Mouse (Mus musculus) lung, adult 10 weeks (tissue): Measurements from ENCODE around the gene Calhm2. TPM values are rescaled to one million over a fixed set of nuclear protein-coding genes. Genes with fewer than 3 reads are reported as not detected.

ENCODE experiments used
- polyA plus RNA-seq: library from polyadenylated mRNA; stranded (reverse); fragments of 350-450 nt; fragmentation: Illumina TruSeq; extraction: RNeasy Lipid Tissue Mini Kit (QIAGEN cat#74804); gene quantifications from one replicate; pipeline ENCODE4 v1.2.3, GENCODE M21; 2014; ENCODE audit warnings: low read depth, low replicate concordance; ENCODE audit not compliant: insufficient read depth

Calhm2 gene
- 10.3 TPM for polyA plus RNA-seq

DNA sequence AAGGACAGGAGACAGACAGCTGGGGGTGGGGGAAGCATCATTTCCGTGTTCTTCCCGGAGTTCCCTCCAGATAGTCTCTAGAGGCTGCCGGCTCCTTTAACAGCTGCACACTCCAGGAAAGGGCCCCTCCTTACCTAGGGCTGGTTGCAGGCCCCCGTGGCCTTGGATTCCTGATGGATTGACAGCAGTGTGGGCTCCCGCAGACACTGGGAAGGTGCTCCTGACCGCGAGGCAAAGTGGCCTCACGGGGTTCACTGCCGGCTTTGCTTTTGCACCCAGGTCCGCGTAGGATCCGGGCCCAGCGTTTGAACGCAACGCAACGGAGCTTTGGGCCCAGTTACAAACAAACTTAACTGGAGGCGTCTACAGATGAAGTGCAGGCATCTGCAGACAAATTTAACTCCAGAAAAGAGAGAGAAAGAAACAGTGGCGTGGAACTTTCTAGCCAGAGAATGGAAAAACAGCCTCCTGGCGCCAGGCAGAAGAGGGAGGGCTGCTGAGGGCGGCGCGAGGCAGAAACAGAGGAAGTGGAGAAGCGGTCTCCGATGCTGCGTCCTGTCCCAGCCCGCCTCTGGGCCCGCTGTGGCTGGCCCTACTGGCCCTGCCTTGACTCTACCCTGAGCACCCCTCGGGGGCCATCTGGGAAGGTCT is at the start of gene Calhm2:
Gene Calhm2, minus strand, starts transcription at position 524 of the 651 bp plus-strand sequence.

GRCm38 (mm10) chr19:47178431-47179271 is 40.6 kb upstream of the Calhm2 start, which contains the start of gene Neurl1a:
Gene Neurl1a, plus strand, starts transcription at chr19:47178820.

GRCm38 (mm10) chr19:47157664-47158063 is 19.6 kb upstream of the Calhm2 start, which contains the start of gene Calhm3:
Gene Calhm3, minus strand, starts transcription at chr19:47157764.

DNA sequence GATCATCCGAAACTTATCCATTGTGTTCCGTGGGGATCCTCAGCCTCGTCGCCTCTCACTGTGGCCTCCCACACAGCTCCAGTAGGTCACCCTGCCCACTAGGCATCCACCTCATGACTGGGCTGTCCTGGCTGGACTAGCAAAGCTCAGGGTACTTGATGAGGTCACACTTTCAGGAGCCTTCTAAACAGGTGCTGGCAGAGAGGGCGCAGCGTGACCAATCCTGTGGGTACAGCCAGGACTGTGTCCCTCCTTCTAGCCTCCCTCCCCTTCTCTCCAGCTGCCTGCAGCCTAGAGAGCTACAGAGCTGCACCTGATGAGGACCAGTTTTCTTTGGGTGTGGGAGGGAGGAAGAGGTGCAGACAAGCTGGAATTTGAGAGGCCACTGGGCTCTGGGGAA is 6.1 kb upstream of the Calhm2 start, which contains the start of gene Calhm1:
Gene Calhm1, minus strand, starts transcription at position 101 of the 400 bp plus-strand sequence.

DNA sequence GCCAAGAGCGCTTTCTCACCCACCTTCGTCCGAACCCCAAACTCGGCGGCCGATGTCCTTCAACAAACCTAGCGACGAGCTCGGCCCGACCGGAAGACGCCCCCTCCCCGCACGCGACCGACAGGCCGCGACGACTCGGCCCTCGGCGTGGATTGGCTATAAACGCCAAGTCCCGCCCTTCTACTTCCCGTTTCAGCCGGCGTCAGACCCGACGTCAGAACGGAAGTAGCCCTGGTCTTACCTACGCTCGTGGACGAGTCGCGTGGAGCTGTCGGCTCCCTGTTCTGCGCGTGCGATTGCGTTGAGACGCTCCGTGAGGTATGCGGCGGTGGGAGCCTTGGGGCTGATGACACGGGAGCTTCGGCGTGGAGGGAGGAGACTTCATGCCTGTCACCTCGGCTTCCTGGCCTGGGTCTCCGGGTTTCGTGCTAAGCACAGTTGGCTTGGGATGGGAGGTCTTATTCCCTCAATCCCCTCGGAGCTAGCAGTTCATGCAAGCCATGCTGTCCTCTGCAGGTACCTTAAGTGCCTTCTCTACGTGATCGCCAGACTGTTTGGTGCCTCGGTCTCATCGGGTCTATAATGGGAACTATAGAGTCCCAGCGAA is 47.4 kb downstream of the Calhm2 start, which contains the start of the genes Usmg5 and Pdcd11:
Gene Usmg5, minus strand, starts transcription at position 98 of the 607 bp plus-strand sequence.
Gene Pdcd11, plus strand, starts transcription at position 219 of the 607 bp plus-strand sequence.

GRCm38 (mm10) chr19:47067096-47067882 is 70.8 kb downstream of the Calhm2 start, which contains the start of gene Taf5:
Gene Taf5, plus strand, starts transcription at chr19:47067746.

Other genes starting within 250 kb of the Calhm2 start
- not detected for gene Ina, start 123.6 kb downstream of the Calhm2 start, polyA plus RNA-seq
- 15.5 TPM for gene Nt5c2, start 123.1 kb downstream of the Calhm2 start, polyA plus RNA-seq
- gene Pcgf6, start 87.4 kb downstream of the Calhm2 start, polyA plus RNA-seq = 3.4 TPM
- 2.9 TPM for gene Taf5, start 70.5 kb downstream of the Calhm2 start, polyA plus RNA-seq
- gene Usmg5, start 47.6 kb downstream of the Calhm2 start, polyA plus RNA-seq = 580 TPM
- gene Pdcd11, start 47.5 kb downstream of the Calhm2 start, polyA plus RNA-seq = 6.2 TPM
- not detected for gene Calhm1, start 6.0 kb upstream of the Calhm2 start, polyA plus RNA-seq
- not detected for gene Calhm3, start 19.5 kb upstream of the Calhm2 start, polyA plus RNA-seq
- 2.0 TPM for gene Neurl1a, start 40.5 kb upstream of the Calhm2 start, polyA plus RNA-seq